Mouse (Mus musculus) CD4-positive, CD25-positive, alpha-beta regulatory T cell, adult 2 months (primary cell): ENCODE measurements at regions not wholly inside any gene's neighbourhood (a gene's known extent, or its start where the extent isn't known, plus 50 kb on each side); places are given as distances from the start of the nearest gene placed in this dataset.

Experiments used
- DNase-seq: peaks from one replicate; pipeline ENCODE4 v3.0.0-alpha.2; 2012; ENCODE audit warnings: low read depth, low spot score

DNA sequence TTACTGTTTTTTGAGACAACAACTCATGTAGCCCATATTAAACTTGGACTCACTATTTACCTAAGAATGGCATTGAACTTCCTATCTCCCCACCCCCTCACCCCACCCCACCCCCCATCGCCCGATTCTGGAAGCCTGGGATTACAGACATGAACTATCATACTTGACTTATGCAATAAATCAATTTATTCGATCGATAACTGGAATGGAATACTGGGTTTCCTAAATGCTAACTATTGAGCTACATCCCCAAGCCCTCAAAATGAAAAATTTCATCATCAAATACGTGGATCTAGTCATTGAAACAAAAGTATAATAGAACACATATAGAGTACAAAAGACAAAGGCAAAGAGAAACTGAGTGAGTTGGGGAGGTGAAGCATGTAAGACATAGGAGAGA, 70.1 kb upstream of the Dpyd start:
- DNase-seq, result no peak

DNA sequence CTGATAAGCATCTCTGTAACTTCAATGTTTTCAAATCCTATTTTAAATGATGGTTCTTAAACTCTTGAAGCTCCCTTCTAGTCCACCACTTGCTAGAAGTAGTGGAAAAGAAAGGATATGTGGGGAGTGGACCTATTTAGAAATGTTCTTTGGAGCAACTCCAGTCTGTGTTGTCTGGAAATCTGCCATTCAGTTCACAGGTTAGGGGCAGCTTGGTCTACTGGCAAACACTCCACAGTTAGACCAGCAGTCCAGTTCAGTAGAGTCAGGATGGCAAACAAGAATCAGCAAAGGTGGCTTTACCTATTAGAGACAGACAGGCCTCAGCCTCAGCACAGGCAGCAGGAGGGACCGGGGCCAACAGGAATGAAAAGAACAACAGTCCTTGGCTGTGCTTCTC, 67.3 kb upstream of the Dpyd start:
- no peak for DNase-seq

DNA sequence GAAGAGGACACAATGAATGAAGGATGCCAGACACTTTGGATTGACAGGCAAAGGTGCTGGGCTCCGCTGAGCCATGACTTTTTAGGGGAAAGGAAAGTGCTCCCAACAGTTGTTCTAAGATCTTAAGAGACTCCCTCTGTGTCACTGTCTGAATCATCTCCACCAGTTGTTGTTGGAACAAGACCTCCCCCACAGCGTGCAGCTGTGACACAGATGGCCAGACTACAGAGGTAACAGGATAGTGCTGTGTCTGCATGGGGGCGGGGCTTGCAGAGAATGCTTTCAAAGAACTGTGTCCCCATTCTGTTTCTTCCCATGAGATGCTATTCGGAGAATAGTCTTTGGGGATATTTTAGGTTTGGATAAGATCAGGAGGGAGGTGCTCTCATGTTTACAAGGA, 61.7 kb upstream of the Dpyd start:
- no peak for DNase-seq

DNA sequence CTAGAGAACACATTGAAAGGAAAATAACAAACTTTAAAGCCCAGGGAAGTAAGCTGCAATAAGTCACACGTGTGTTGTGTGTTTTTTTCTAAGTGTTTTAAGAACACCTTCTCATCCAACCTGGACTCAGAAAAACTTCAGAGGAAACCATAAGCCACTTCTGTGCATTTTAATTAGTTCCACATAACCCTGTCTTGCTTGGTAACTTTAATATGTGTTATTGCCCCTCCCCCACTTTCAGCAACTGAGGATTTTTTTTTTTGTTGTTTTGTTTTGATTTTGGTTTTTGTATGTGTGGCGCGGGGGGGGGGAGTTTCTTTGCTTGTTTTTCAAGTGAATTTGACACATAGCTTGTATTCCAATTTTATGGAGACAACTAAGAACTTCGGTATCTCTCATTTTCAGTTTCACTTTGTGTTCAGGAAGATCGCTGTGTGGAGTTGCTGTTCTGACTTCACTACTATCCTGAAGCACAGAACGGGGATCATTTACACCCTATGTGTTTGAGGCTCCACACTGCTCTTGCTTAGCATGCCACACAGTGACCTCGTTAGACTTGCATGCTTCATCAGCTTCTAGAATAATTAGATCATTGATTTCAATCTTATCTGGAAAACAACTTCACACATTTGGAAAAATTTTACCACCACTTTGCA, 54.2 kb upstream of the Dpyd start:
- DNase-seq, result peak; percentile 1

DNA sequence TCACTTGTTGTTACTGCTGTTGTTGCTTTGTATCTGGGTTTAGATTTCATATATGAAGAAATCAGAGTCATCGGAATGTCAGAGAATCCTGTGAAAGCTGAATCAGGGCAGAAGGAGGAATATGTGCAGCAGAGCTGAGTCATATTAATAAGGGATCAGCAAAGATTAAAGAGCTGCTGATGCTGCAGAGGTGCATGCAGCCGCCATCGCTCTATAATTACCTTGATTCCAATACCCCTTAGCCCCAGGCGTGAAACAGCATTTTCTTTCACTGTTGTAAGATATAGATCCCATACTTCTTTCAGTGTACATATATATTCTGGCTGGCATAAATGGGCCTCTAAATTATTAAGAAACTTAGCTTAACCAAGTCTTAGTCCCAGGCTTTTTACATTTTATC, 51.1 kb upstream of the Dpyd start:
- no peak for DNase-seq

DNA sequence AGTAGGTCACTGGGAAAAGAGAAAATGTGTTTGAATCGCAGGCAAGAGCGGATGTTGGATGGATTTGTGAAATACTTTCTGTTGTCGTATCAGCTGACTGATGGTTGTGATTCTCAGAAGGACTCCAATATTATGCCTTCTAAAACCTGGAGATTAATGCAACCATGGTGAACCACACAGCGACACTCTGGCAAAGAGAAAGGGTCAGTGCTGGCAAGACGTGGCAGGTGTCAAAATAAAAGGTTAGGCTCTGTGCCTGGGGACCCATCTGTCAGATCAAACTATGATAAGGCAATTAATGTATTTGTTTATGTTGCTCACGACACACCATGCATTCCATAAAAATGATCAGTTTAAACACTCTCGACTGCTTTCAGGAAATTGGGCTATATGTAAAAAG, 50.0 kb upstream of the Dpyd start:
- DNase-seq, result no peak
